Mouse (Mus musculus) small intestine, adult 2 months (tissue): ENCODE measurements around the gene Habp4. TPM values are rescaled to one million over a fixed set of nuclear protein-coding genes. Genes with fewer than 3 reads are reported as not detected.

Source experiments
- H3K27ac ChIP-seq: fragments of 200-500 bp; 2 replicates; pipeline ENCODE4 v1.5.1; 2012; ENCODE audit warnings: low read depth, low read length, control low read depth, inconsistent platforms; ENCODE audit not compliant: insufficient read depth
- H3K27me3 ChIP-seq: fragments of 200-500 bp; 2 replicates; pipeline ENCODE4 v1.6.1; 2012; ENCODE audit warnings: mild to moderate bottlenecking, moderate library complexity, low read length, inconsistent platforms; ENCODE audit not compliant: control insufficient read depth, insufficient read depth
- H3K36me3 ChIP-seq: fragments of 200-500 bp; 2 replicates; pipeline ENCODE4 v1.6.1; 2012; ENCODE audit warnings: mild to moderate bottlenecking, low read length, control low read depth, inconsistent platforms; ENCODE audit not compliant: control insufficient read depth, insufficient read depth
- H3K4me1 ChIP-seq: fragments of 200-500 bp; 2 replicates; pipeline ENCODE4 v1.6.1; 2012; ENCODE audit warnings: low read length, inconsistent platforms, mixed read lengths; ENCODE audit not compliant: control insufficient read depth, insufficient read depth, insufficient read length
- H3K4me3 ChIP-seq: fragments of 200-500 bp; 2 replicates; pipeline ENCODE4 v1.5.1; 2012; ENCODE audit warnings: low read depth, mild to moderate bottlenecking, control low read depth, inconsistent platforms, low read length, moderate library complexity
- CTCF ChIP-seq: fragments of 200-500 bp; IDR thresholded peaks from 2 replicates; pipeline ENCODE4 v1.5.1; 2012; ENCODE audit warnings: low read depth, mild to moderate bottlenecking, control low read depth, inconsistent platforms, low read length, moderate library complexity, mixed read lengths; ENCODE audit not compliant: insufficient replicate concordance, insufficient read length; ENCODE audit errors: extremely low read depth
- POLR2A ChIP-seq: fragments of 200-500 bp; IDR thresholded peaks from 2 replicates; pipeline ENCODE4 v1.6.1; 2012; ENCODE audit warnings: low read depth, mild to moderate bottlenecking, control low read depth, inconsistent platforms, low read length, moderate library complexity
- WGBS: fragments of 180-500 bp; shearing (Covaris S2); methylation state at CpG from one replicate; pipeline ENCODE4 v1.1.7; 2018; 5-methylcytosine and 5-hydroxymethylcytosine counted together
- polyA plus RNA-seq: library from polyadenylated mRNA; depleted of rRNA; stranded (reverse); fragments of >200 nt; gene quantifications from 2 replicates; pipeline ENCODE4 v1.2.3, GENCODE M21; 2012

The Habp4 gene
- polyA plus RNA-seq, 1 experiment, result 8.7 TPM

- peaks cover 2% of the 10 kb centered on the region for H3K36me3 ChIP-seq
- H3K4me3 ChIP-seq, result no peak overlapping the region
- TF ChIP-seq CTCF (no peak), POLR2A (no peak)
- H3K27ac ChIP-seq, result no peak overlapping the region
- H3K4me1 ChIP-seq, result peaks cover 5% of the 10 kb centered on the region; the same call in 1 of the 2 replicates
- 84% methylated on average over 9 of the region's 9 CpGs for WGBS
- H3K27me3 ChIP-seq, result no peaks in the 10 kb centered on the region
Measured at GRCm38 (mm10) chr13:64185586-64185985, 24.0 kb downstream of the Habp4 start.

GRCm38 (mm10) chr13:64186516-64186915 lies 24.9 kb downstream of the Habp4 start:
- Histone ChIP-seq H3K27me3 (no peaks in the 10 kb centered on the region), H3K4me1 (peaks cover 5% of the 10 kb centered on the region; the same call in 1 of the 2 replicates), H3K4me3 (no peak overlapping the region), H3K27ac (no peak overlapping the region), H3K36me3 (peaks cover 2% of the 10 kb centered on the region)
- TF ChIP-seq CTCF, result no peak
- TF ChIP-seq POLR2A, result no peak
- 94% methylated on average over 4 of the region's 4 CpGs for WGBS

GRCm38 (mm10) chr13:64187065-64187464 lies 25.4 kb downstream of the Habp4 start:
- Histone ChIP-seq H3K27ac (no peak overlapping the region), H3K36me3 (peaks cover 2% of the 10 kb centered on the region), H3K27me3 (no peaks in the 10 kb centered on the region), H3K4me3 (no peak overlapping the region), H3K4me1 (peaks cover 3% of the 10 kb centered on the region; the same call in 1 of the 2 replicates)
- TF ChIP-seq CTCF (no peak), POLR2A (no peak)

GRCm38 (mm10) chr13:64197899-64198298 lies 36.3 kb downstream of the Habp4 start:
- Histone ChIP-seq H3K27ac (no peak overlapping the region), H3K36me3 (peaks cover 7% of the 10 kb centered on the region), H3K4me3 (no peak overlapping the region), H3K27me3 (no peaks in the 10 kb centered on the region), H3K4me1 (no peaks in the 10 kb centered on the region)
- WGBS, result 51% methylated on average over 6 of the region's 6 CpGs
- no peak for TF ChIP-seq CTCF
- no peak for TF ChIP-seq POLR2A

GRCm38 (mm10) chr13:64198310-64198709 lies 36.7 kb downstream of the Habp4 start:
- 89% methylated on average over 4 of the region's 4 CpGs for WGBS
- Histone ChIP-seq H3K27me3 (no peaks in the 10 kb centered on the region), H3K27ac (no peak overlapping the region), H3K4me3 (no peak overlapping the region), H3K4me1 (no peaks in the 10 kb centered on the region), H3K36me3 (peaks cover 7% of the 10 kb centered on the region)
- TF ChIP-seq CTCF (no peak), POLR2A (no peak)

- TF ChIP-seq CTCF (no peak), POLR2A (no peak)
Measured at GRCm38 (mm10) chr13:64200911-64201310, 39.3 kb downstream of the Habp4 start.

GRCm38 (mm10) chr13:64204726-64205125 lies 43.1 kb downstream of the Habp4 start:
- no peak overlapping the region for H3K4me3 ChIP-seq
- H3K36me3 ChIP-seq, result peaks cover 7% of the 10 kb centered on the region
- peak; percentile 25; the same call in 1 of the 2 replicates for TF ChIP-seq CTCF
- TF ChIP-seq POLR2A, result no peak
- 60% methylated on average over 2 of the region's 2 CpGs for WGBS
- H3K27ac ChIP-seq, result no peak overlapping the region
- H3K27me3 ChIP-seq, result no peaks in the 10 kb centered on the region
- no peaks in the 10 kb centered on the region for H3K4me1 ChIP-seq

More at GRCm38 (mm10) chr13:64200911-64201310, 39.3 kb downstream of the Habp4 start:
- Histone ChIP-seq H3K27me3 (no peaks in the 10 kb centered on the region), H3K4me1 (no peaks in the 10 kb centered on the region), H3K36me3 (peaks cover 5% of the 10 kb centered on the region), H3K4me3 (no peak overlapping the region), H3K27ac (no peak overlapping the region)
- WGBS, result 89% methylated on average over 4 of the region's 4 CpGs
